Mouse (Mus musculus) WW6 (cell line): Measurements from ENCODE around the gene Prok1.

Experiments
- DNase-seq: peaks from one replicate; pipeline ENCODE4 v3.0.0-alpha.2; 2013; ENCODE audit warnings: low read depth, low spot score

Gene Prok1

DNA sequence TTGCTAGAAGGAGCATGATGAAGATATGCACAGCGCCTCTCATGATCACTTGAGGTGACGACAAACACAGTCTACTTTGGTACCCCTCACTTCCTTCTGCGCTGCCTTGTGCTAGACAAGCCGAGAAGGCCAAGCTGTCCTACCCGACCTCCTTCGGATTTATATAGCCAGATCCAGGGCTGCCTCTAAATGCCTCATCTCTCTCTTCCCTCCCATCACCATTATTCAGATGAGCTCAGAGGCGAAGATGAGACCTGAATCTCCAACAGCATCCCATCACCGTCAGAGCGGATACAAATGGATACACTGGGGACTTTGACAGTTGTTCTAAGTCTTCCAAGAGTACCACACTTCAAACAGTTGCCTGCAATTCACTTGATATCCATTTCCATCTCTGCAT lies at the start of gene Prok1:
TSS of gene Prok1 (minus strand) at position 101 of the 400 bp plus-strand sequence.
- no peak for DNase-seq

DNA sequence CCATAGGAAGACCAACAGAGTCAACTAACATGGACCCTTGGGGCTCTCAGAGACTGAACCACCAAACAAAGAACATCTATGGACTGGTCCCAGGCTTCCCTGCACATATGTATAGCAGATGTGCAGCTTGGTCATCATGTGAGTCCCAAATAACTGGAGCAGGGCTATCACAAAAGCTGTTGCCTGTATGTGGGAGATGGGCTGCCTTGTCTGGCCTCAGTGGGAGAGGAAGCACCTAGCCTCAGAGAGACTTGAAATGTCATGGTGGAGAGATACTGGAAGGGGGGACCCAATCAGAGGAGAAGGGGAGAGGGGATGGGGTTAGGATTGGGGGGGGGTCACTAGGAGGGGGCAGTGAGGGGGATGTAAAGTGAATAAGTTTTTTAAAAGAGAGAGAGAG lies 47.8 kb upstream of the Prok1 start:
- DNase-seq = no peak

- DNase-seq = no peak
Measured at GRCm38 (mm10) chr3:107286123-107286522, 46.6 kb upstream of the Prok1 start.

DNA sequence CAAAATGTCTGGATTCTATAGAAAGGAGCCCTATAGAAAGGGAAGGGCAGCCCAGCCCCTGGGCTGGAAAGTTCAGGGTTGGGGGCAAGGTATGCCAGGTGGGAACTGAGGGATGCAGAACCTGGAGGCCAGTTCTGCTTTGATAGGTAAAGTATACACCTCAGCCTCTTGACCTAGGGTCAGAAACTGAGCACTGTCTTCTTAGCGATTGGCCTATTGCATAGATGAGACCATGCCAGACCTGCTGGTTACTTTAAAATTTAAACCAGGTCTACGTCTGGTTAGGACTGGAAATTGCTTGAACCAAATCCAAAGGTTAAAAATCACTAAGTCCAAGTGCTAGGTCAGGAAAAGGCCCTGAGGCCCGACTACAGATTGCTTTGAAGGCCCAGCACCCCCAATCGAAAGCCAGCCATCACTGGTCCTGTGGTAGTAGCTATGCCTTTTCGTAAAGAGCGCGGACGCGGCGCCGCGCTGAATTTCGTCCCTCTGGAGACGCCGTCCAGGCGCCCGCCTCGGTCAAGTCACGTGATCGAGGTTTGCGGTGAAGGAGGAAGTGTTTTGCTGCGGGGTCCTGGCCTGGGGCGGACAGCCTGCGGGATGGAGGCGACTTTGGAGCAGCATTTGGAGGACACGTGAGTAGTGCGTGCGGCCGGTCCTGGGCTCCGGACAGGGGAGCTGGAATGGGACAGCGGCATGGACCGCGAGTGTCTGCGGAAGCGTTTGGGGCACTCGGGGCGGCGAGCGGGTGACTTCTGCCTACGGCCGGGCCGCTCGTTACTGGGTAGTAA lies 39.2 kb upstream of the Prok1 start, which contains the start of gene Lamtor5:
TSS of gene Lamtor5 (plus strand) at position 380 of the 791 bp plus-strand sequence.
- DNase-seq = peak; percentile 76

DNA sequence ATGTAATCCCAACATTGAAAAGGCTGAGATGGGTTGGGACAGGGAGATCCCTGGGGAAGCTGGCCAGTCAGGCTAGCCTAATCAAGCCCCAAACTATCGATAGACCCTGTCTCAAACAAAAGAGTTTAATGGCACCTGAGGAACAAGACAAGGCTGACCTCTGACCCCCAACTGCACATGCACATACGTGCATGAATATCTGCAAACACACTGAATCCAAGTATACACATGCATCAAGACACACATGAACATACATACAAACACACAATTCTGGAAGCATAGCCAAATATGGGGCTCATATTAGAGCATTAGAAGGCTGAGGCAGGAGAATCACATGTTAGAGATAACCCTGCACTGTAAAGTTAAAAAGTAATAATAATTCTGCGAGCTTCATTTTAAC lies 37.1 kb upstream of the Prok1 start:
- DNase-seq = no peak

GRCm38 (mm10) chr3:107275996-107276395 lies 36.5 kb upstream of the Prok1 start:
- DNase-seq = no peak

GRCm38 (mm10) chr3:107275351-107275750 lies 35.8 kb upstream of the Prok1 start:
- DNase-seq = no peak

DNA sequence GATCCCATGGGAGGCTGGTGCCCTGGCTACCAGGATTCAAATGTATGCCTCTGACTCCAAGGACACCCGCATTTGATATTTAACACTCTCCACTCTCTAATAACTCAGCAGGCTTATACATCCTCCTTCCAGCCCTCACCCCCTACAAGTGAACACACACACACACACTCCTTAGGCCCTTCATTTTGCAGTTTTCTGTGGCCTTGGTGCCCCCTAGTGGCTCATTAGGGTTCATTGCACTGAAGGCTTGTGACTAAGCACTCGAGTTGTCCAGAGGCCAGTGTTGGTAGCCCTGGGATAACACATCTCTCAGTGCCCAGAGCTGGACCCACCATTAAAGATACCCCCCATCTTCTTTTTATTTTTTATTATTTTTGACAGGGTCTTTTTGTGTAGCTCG lies 34.3 kb upstream of the Prok1 start:
- DNase-seq = no peak

DNA sequence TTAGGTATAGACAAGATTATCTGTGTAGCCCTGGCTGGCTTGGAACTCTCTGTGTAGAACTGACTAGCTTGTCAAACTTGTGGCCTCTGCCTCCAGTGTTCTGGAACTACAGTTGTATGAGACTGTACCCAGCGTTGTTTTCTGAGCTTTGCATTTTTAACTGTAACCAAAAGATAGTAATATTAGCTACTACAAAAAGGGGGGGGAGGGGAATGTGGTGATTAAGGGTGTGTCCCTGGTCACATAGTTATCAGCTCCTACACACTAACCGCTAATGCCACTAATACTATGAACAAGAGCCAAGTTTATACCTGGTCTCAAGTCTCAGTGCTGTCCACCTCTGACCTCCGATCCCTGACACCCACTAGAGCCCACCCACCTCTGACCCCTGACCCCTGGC lies 32.9 kb upstream of the Prok1 start:
- no peak for DNase-seq

DNA sequence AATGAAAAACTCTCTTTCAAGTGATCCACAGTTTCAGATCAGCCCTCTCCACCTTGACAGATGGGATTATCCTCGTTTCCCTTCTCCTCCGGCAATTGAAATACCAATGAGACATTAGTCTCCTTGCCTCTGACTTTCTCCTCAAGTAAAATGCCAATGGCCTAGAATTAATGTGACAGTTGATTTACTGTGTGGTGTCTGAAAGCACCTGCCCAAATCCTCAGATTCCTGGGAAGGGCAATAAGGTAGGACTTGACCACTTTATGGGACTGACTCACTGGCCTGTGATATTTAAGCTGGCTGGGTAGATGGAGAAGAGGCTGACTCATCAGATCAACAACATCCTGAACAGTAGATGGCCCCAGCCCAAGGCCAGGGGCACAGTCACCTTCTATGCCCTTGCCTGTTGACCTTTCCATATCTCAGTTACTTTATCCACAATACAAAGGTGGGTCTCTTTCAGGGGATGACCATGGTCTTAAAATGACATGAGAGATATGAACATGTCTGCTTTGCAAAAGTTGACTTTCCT lies 27.4 kb upstream of the Prok1 start:
- no peak for DNase-seq

DNA sequence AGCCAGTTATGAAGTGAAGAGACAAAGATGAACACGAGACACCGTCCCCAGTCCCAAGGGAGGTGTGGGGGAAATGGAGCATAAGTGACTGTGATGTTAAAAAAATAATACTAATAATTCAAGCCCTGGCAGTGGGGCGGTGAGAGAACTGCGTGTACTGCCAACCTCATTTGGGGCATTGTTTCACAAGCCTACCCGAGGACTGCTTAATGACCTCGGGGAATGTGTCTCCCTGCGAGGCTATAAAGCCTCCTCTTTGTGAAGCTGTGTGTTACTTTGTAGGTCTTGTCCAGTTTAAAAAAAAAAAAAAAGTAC lies 22.3 kb upstream of the Prok1 start:
- no peak for DNase-seq

DNA sequence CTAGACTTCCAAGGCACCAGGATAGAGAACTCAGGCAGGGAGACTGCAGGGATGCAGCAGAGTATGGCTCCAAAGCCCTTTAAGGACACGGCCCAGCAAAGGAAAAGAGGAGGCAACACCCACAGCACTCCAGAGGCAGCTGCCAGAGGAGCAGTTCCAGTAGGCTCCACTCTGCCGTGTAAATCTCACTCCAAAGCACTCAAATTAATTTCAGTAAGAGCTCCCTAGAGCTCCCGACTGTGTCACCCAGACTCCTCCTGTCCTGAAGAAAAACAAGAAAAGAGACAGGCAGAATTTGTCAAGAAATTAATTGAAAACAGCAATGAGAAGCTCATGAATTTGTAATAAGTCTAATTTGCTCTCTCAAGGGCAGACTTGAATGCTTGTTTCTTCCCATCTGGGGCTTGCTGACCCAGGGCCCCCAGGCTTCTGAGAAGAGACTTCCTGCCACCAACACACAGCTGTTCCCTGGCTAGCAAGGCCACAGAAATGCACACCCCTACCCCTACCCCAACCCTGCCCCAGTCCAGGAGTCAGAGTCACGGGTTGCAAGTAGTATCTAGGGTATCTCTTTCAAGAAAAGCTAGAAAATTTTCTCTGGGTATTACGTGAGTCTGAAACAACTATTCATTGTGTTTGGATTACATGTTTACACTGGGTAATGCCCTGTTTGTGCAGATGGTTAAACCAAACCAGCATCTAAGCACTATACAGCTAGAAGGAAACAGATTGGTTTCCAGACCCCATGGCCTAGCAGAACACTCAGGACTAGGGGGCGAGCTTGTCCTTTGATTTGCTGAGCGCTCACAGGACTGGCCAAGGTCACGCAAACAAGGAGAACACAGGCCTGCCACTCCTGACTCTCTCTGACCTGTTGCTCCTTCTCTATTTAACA lies 21.7 kb upstream of the Prok1 start:
- DNase-seq = no peak

DNA sequence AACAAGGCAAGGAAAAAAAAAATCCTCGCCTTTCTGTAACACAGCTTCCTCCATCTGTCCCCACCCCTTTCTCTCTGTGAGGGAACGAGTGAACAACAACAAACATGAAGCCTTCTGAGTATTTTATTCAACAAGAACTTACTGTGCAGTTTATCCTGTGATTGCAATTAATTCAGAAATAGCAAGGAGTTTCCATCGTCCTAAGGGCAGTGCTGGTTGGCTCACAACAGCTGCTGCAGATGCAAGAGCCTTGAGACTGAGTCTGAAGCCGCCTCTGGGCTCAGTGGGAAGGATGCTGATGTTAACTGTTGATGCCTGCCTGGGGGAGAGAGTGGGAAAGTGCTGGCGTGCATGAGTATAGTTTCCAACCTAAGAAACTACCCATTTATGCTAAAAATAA lies 18.4 kb upstream of the Prok1 start:
- no peak for DNase-seq

- no peak for DNase-seq
Measured at GRCm38 (mm10) chr3:107256724-107257123, 17.2 kb upstream of the Prok1 start.

GRCm38 (mm10) chr3:107255992-107256391 lies 16.5 kb upstream of the Prok1 start:
- no peak for DNase-seq

DNA sequence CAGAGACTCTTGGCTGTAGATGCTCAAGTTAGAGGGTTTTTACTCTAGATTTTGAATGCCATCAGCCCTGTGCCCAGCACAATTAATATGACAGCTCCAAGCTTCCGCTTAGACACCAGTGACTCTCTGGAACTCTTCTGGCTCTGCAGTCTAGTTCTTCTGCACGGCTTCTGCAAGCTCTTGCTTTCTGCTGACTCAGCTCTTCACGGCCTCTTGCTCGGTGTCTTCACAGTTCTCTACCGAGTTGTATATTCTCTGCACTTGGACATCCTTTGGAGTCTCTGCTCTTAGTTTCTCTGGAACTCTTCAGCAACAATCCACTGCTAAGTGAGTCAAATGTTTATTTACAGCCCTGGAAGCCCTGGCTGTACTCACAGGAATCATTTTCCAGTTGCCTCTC lies 14.4 kb upstream of the Prok1 start:
- DNase-seq = no peak

DNA sequence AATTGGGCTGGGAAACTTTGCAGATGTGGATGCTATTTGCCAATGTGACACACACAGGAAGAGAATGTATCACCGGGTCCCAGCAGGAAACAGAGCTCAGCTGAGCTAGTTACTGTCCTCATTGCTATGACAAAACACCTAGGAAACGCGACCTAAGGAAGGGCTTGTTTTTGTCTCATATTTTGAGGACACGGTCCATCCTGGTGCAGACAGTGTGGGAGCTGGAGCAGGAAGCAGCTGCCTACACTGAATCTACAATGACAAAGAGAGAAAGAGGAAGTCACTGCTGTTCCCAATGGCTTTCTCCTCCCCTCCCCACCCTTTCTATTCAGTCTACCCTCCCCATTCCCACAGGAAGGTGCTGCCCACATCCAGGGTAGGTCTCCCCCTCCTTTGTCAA lies 12.5 kb upstream of the Prok1 start:
- no peak for DNase-seq

GRCm38 (mm10) chr3:107250320-107250719 lies 10.8 kb upstream of the Prok1 start:
- DNase-seq = no peak

GRCm38 (mm10) chr3:107249042-107249441 lies 9.5 kb upstream of the Prok1 start:
- no peak for DNase-seq

DNA sequence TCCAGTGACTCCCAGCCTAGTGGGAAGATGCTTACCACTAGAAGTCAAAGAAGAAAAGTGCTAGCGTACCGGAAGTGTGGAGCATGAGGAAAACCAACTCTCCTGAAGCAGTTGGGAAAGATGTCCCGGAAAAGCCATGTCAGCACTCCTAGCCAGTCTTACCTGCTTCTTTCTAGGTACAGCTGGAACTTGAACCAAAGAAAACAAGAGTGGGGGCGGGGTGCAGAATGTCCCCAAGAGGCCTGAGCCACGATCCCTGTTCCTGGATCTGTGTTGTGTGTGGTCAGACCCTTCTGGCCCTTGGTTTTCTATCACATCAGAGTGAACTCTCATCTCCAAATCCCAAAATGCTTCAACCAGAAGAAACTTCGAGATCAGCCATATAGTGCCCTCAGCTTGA lies 7.4 kb upstream of the Prok1 start:
- no peak for DNase-seq

- no peak for DNase-seq
Measured at GRCm38 (mm10) chr3:107241389-107242094, 2.0 kb upstream of the Prok1 start.

- DNase-seq = no peak
Measured at GRCm38 (mm10) chr3:107238471-107238980, 981 bp downstream of the Prok1 start.
